Mouse (Mus musculus): ENCODE measurements around the gene Daglb. TPM values are rescaled to one million over a fixed set of nuclear protein-coding genes. Genes with fewer than 3 reads are reported as not detected.
A peak's percentile ranks its signal among the peaks of the same experiment; 100 is the strongest.

Gene Daglb
- polyA plus RNA-seq, 1 experiment from 2014 or later: 12.5 TPM

- H3K4me3 ChIP-seq (ENCODE audit: low read depth, low read length): peak within 1 kb of the TSS; percentile 99
- DNase-seq (ENCODE audit: low spot score) (peak; percentile 98), ATAC-seq (replicated peaks; ENCODE audit: low FRiP score) (peak; percentile 95)
- no peaks in the 10 kb centered on the region for H3K9me3 ChIP-seq (ENCODE audit: control insufficient read depth, low read length)
- no peaks in the 10 kb centered on the region for H3K36me3 ChIP-seq (ENCODE audit: control insufficient read depth, insufficient read depth, low read length)
- H3K4me1 ChIP-seq (replicated peaks; ENCODE audit: control insufficient read depth, insufficient read depth, low read length): peaks cover 10% of the 10 kb centered on the region
- peak within 1 kb of the TSS; percentile 91 for H3K27ac ChIP-seq (ENCODE audit: low read depth, low read length)
- H3K4me2 ChIP-seq (ENCODE audit: low read depth, low read length, severe bottlenecking): peak within 1 kb of the TSS; percentile 93
- under 1% methylated on average over 86 of the region's 105 CpGs for WGBS
- no peaks in the 10 kb centered on the region for H3K27me3 ChIP-seq (ENCODE audit: control insufficient read depth, insufficient read depth, low read length)
- peak within 1 kb of the TSS; percentile 98 for H3K9ac ChIP-seq (ENCODE audit: low read length)
These were observed 63.3 kb downstream of the Daglb start, which contains the start of gene Rac1 for GRCm38 (mm10) chr5:143527486-143528307. Rac1 (minus strand) TSS chr5:143528036.

DNA sequence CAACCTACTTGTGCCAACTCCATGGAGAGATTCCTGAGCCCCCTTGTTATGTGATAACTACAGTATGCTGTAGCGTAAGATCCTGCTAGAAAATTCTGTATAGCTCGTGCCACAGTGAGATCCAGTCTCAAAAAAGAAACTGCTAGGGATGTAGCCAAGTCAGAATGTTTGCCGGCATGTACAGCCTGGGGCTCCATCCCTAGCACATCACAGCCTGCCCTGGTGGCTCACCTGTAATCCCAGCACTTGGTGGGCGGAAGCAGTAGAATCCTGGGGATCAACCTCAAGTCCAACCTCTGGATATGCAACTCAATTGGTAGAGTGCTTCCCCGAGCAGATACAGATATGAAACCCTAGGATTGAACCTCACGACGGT, 63.9 kb downstream of the Daglb start:
- DNase-seq (ENCODE audit: low spot score) (no peak), ATAC-seq (replicated peaks; ENCODE audit: low FRiP score) (no peak; the same call in 1 of the 2 replicates)
- H3K36me3 ChIP-seq (ENCODE audit: control insufficient read depth, insufficient read depth, low read length): no peaks in the 10 kb centered on the region
- 17% methylated on average over 7 of the region's 7 CpGs for WGBS
- peak overlapping the region; percentile 91 for H3K27ac ChIP-seq (ENCODE audit: low read depth, low read length)
- H3K4me3 ChIP-seq (ENCODE audit: low read depth, low read length): peak overlapping the region; percentile 99
- no peaks in the 10 kb centered on the region for H3K9me3 ChIP-seq (ENCODE audit: control insufficient read depth, low read length)
- H3K9ac ChIP-seq (ENCODE audit: low read length): peak overlapping the region; percentile 98
- peaks cover 10% of the 10 kb centered on the region for H3K4me1 ChIP-seq (replicated peaks; ENCODE audit: control insufficient read depth, insufficient read depth, low read length)
- no peaks in the 10 kb centered on the region for H3K27me3 ChIP-seq (ENCODE audit: control insufficient read depth, insufficient read depth, low read length)
- peak overlapping the region; percentile 93 for H3K4me2 ChIP-seq (ENCODE audit: low read depth, low read length, severe bottlenecking)

GRCm38 (mm10) chr5:143530715-143531114, 66.3 kb downstream of the Daglb start:
- H3K9me3 ChIP-seq (ENCODE audit: control insufficient read depth, low read length): no peaks in the 10 kb centered on the region
- WGBS: 68% methylated on average over 7 of the region's 7 CpGs
- ATAC-seq (replicated peaks; ENCODE audit: low FRiP score): no peak

GRCm38 (mm10) chr5:143534922-143535321, 70.5 kb downstream of the Daglb start:
- no peak for DNase-seq (ENCODE audit: low spot score)
- WGBS: 87% methylated on average over 4 of the region's 4 CpGs
- H3K4me3 ChIP-seq (ENCODE audit: low read depth, low read length): no peak overlapping the region

More at GRCm38 (mm10) chr5:143530715-143531114, 66.3 kb downstream of the Daglb start:
- Histone ChIP-seq H3K4me3 (ENCODE audit: low read depth, low read length) (no peak overlapping the region), H3K27me3 (ENCODE audit: control insufficient read depth, insufficient read depth, low read length) (no peaks in the 10 kb centered on the region), H3K27ac (ENCODE audit: low read depth, low read length) (no peak overlapping the region), H3K36me3 (ENCODE audit: control insufficient read depth, insufficient read depth, low read length) (no peaks in the 10 kb centered on the region), H3K4me2 (ENCODE audit: low read depth, low read length, severe bottlenecking) (no peak overlapping the region), H3K9ac (ENCODE audit: low read length) (no peak overlapping the region), H3K4me1 (replicated peaks; ENCODE audit: control insufficient read depth, insufficient read depth, low read length) (peaks cover 10% of the 10 kb centered on the region)
- no peak for DNase-seq (ENCODE audit: low spot score)

GRCm38 (mm10) chr5:143537022-143537421, 72.6 kb downstream of the Daglb start:
- no peaks in the 10 kb centered on the region for H3K27me3 ChIP-seq (ENCODE audit: control insufficient read depth, insufficient read depth, low read length)
- no peaks in the 10 kb centered on the region for H3K4me1 ChIP-seq (replicated peaks; ENCODE audit: control insufficient read depth, insufficient read depth, low read length)
- no peak for ATAC-seq (replicated peaks; ENCODE audit: low FRiP score)

More at GRCm38 (mm10) chr5:143534922-143535321, 70.5 kb downstream of the Daglb start:
- Histone ChIP-seq H3K9me3 (ENCODE audit: control insufficient read depth, low read length) (no peaks in the 10 kb centered on the region), H3K4me2 (ENCODE audit: low read depth, low read length, severe bottlenecking) (no peak overlapping the region), H3K27ac (ENCODE audit: low read depth, low read length) (no peak overlapping the region), H3K36me3 (ENCODE audit: control insufficient read depth, insufficient read depth, low read length) (no peaks in the 10 kb centered on the region), H3K9ac (ENCODE audit: low read length) (no peak overlapping the region), H3K4me1 (replicated peaks; ENCODE audit: control insufficient read depth, insufficient read depth, low read length) (no peaks in the 10 kb centered on the region), H3K27me3 (ENCODE audit: control insufficient read depth, insufficient read depth, low read length) (no peaks in the 10 kb centered on the region)
- ATAC-seq (replicated peaks; ENCODE audit: low FRiP score): no peak

DNA sequence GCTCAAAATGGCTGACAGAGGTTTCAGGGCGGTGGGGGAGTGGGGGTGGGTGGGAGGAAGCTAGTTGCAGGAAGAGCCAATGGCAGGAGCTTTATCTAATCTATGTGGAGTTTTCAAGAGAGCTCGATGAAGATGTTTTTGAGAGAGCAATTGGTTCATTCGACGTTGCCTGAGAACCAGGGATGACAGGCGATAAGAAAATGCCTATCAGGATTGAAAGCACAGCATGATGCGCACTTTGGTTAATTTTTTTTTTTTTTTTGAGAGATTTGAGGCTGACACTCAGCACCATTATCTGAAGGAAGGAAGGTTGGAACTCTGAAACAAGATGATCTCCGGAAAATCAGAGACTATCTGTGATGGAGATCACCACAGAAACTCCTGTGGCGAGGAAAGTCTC, 74.7 kb downstream of the Daglb start:
- no peak overlapping the region for H3K4me2 ChIP-seq (ENCODE audit: low read depth, low read length, severe bottlenecking)
- H3K4me1 ChIP-seq (replicated peaks; ENCODE audit: control insufficient read depth, insufficient read depth, low read length): no peaks in the 10 kb centered on the region
- no peak for ATAC-seq (replicated peaks; ENCODE audit: low FRiP score)

More at GRCm38 (mm10) chr5:143537022-143537421, 72.6 kb downstream of the Daglb start:
- no peak for DNase-seq (ENCODE audit: low spot score)
- H3K36me3 ChIP-seq (ENCODE audit: control insufficient read depth, insufficient read depth, low read length): no peaks in the 10 kb centered on the region
- H3K4me3 ChIP-seq (ENCODE audit: low read depth, low read length): no peak overlapping the region
- H3K9ac ChIP-seq (ENCODE audit: low read length): no peak overlapping the region
- WGBS: 52% methylated on average over 2 of the region's 2 CpGs
- H3K27ac ChIP-seq (ENCODE audit: low read depth, low read length): no peak overlapping the region
- H3K9me3 ChIP-seq (ENCODE audit: control insufficient read depth, low read length): no peaks in the 10 kb centered on the region
- no peak overlapping the region for H3K4me2 ChIP-seq (ENCODE audit: low read depth, low read length, severe bottlenecking)

DNA sequence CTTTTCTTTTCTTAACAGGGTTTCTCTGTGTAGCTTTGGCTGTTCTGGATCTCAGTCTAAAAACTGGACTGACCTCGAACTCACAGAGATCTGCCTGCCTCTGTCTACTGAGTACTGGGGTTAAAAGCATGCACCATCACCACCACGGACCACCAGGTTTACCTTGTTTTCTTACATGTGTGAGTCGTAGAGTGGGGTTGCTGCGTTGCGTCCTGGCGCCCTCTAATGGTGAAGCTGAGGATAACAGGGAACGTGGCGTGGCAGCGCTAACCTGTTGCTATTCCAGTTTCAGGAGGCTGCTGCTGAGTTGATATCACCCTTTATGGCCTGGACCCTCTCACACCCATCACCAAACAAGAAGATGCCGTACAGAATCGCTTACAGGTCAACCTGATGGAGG, 83.0 kb downstream of the Daglb start:
- peaks cover 3% of the 10 kb centered on the region; the same call in 1 of the 2 replicates for H3K4me1 ChIP-seq (replicated peaks; ENCODE audit: control insufficient read depth, insufficient read depth, low read length)
- ATAC-seq (replicated peaks; ENCODE audit: low FRiP score) (no peak), DNase-seq (ENCODE audit: low spot score) (peak; percentile 90)
- no peaks in the 10 kb centered on the region; the same call in 1 of the 2 replicates for H3K36me3 ChIP-seq (ENCODE audit: control insufficient read depth, insufficient read depth, low read length)
- H3K9ac ChIP-seq (ENCODE audit: low read length): no peak overlapping the region
- no peaks in the 10 kb centered on the region for H3K27me3 ChIP-seq (ENCODE audit: control insufficient read depth, insufficient read depth, low read length)
- no peak overlapping the region for H3K4me3 ChIP-seq (ENCODE audit: low read depth, low read length)
- no peak overlapping the region for H3K27ac ChIP-seq (ENCODE audit: low read depth, low read length)
- no peak overlapping the region for H3K4me2 ChIP-seq (ENCODE audit: low read depth, low read length, severe bottlenecking)
- 10% methylated on average over 11 of the region's 11 CpGs for WGBS
- no peaks in the 10 kb centered on the region for H3K9me3 ChIP-seq (ENCODE audit: control insufficient read depth, low read length)

More for the DNA sequence above, 74.7 kb downstream of the Daglb start:
- Histone ChIP-seq H3K27ac (ENCODE audit: low read depth, low read length) (no peak overlapping the region), H3K36me3 (ENCODE audit: control insufficient read depth, insufficient read depth, low read length) (no peaks in the 10 kb centered on the region), H3K27me3 (ENCODE audit: control insufficient read depth, insufficient read depth, low read length) (no peaks in the 10 kb centered on the region), H3K9me3 (ENCODE audit: control insufficient read depth, low read length) (no peaks in the 10 kb centered on the region), H3K4me3 (ENCODE audit: low read depth, low read length) (no peak overlapping the region), H3K9ac (ENCODE audit: low read length) (no peak overlapping the region)
- WGBS: 87% methylated on average over 8 of the region's 8 CpGs
- no peak for DNase-seq (ENCODE audit: low spot score)

- H3K27ac ChIP-seq (ENCODE audit: low read depth, low read length): no peak overlapping the region
- H3K9me3 ChIP-seq (ENCODE audit: control insufficient read depth, low read length): no peaks in the 10 kb centered on the region
- DNase-seq (ENCODE audit: low spot score) (no peak), ATAC-seq (replicated peaks; ENCODE audit: low FRiP score) (peak; percentile 17; the same call in 1 of the 2 replicates)
- no peaks in the 10 kb centered on the region; the same call in 1 of the 2 replicates for H3K36me3 ChIP-seq (ENCODE audit: control insufficient read depth, insufficient read depth, low read length)
- peak overlapping the region; percentile 35; the same call in 1 of the 2 replicates for H3K4me2 ChIP-seq (ENCODE audit: low read depth, low read length, severe bottlenecking)
- H3K9ac ChIP-seq (ENCODE audit: low read length): no peak overlapping the region; the same call in 1 of the 2 replicates
- no peak overlapping the region for H3K4me3 ChIP-seq (ENCODE audit: low read depth, low read length)
- no peaks in the 10 kb centered on the region for H3K27me3 ChIP-seq (ENCODE audit: control insufficient read depth, insufficient read depth, low read length)
- 59% methylated on average over 10 of the region's 10 CpGs for WGBS
- peaks cover 3% of the 10 kb centered on the region; the same call in 1 of the 2 replicates for H3K4me1 ChIP-seq (replicated peaks; ENCODE audit: control insufficient read depth, insufficient read depth, low read length)
These were observed 83.5 kb downstream of the Daglb start for GRCm38 (mm10) chr5:143547866-143548265.
